Mouse (Mus musculus) heart, embryonic 11.5 days (tissue): ENCODE results near the gene Ang. TPM values are rescaled to one million over a fixed set of nuclear protein-coding genes. Genes with fewer than 3 reads are reported as not detected.

Experiments used
- ATAC-seq: fragments of 200-750 bp; cut with Nextera tagmentation; replicated peaks from 2 replicates; pipeline ENCODE4 v1.8.0; 2017; ENCODE audit warnings: moderate library complexity; ENCODE audit not compliant: insufficient number of reproducible peaks, low FRiP score, low TSS enrichment
- H3K27ac ChIP-seq: fragments of 300-500 bp; sonication (generic); 2 replicates; pipeline ENCODE4 v1.5.1; 2014; ENCODE audit warnings: mild to moderate bottlenecking, low read depth, low read length
- H3K27me3 ChIP-seq: fragments of 300-500 bp; sonication (generic); 2 replicates; pipeline ENCODE4 v1.6.1; 2014; ENCODE audit warnings: mild to moderate bottlenecking, low read length, mixed read lengths; ENCODE audit not compliant: control insufficient read depth, insufficient read depth
- H3K36me3 ChIP-seq: fragments of 300-500 bp; sonication (generic); 2 replicates; pipeline ENCODE4 v1.6.1; 2014; ENCODE audit warnings: mild to moderate bottlenecking, low read length, moderate library complexity, mixed read lengths; ENCODE audit not compliant: control insufficient read depth, insufficient read depth
- H3K4me1 ChIP-seq: fragments of 300-500 bp; sonication (generic); 2 replicates; pipeline ENCODE4 v1.6.1; 2014; ENCODE audit warnings: low read length; ENCODE audit not compliant: control insufficient read depth, insufficient read depth
- H3K4me2 ChIP-seq: fragments of 300-500 bp; sonication (generic); 2 replicates; pipeline ENCODE4 v1.6.1; 2014; ENCODE audit warnings: mild to moderate bottlenecking, moderate library complexity
- H3K4me3 ChIP-seq: fragments of 300-500 bp; sonication (generic); 2 replicates; pipeline ENCODE4 v1.5.1; 2014; ENCODE audit warnings: low read depth, low read length
- H3K9ac ChIP-seq: fragments of 300-500 bp; sonication (generic); 2 replicates; pipeline ENCODE4 v1.6.1; 2014; ENCODE audit warnings: mild to moderate bottlenecking, low read depth, low read length, moderate library complexity
- H3K9me3 ChIP-seq: fragments of 300-500 bp; sonication (generic); replicated peaks from 2 replicates; pipeline ENCODE4 v1.6.1; 2016; ENCODE audit warnings: low read length; ENCODE audit not compliant: control insufficient read depth
- WGBS: fragments of 180-500 bp; shearing (Covaris S2); extraction: QIAGEN DNeasy Blood & Tissue Kit; methylation state at CpG from one replicate; pipeline ENCODE4 v1.1.7; 2014; ENCODE audit not compliant: insufficient replicate concordance; 5-methylcytosine and 5-hydroxymethylcytosine counted together
- polyA plus RNA-seq: library from polyadenylated mRNA; unstranded; fragments of >200 nt; fragmentation: Nextera tagmentation; extraction: Ambion mirVana; gene quantifications from 2 replicates; pipeline ENCODE4 v1.2.1, GENCODE M21; 2014

The Ang gene
- polyA plus RNA-seq, result 2.1 and 2.8 TPM in 2 replicates

DNA sequence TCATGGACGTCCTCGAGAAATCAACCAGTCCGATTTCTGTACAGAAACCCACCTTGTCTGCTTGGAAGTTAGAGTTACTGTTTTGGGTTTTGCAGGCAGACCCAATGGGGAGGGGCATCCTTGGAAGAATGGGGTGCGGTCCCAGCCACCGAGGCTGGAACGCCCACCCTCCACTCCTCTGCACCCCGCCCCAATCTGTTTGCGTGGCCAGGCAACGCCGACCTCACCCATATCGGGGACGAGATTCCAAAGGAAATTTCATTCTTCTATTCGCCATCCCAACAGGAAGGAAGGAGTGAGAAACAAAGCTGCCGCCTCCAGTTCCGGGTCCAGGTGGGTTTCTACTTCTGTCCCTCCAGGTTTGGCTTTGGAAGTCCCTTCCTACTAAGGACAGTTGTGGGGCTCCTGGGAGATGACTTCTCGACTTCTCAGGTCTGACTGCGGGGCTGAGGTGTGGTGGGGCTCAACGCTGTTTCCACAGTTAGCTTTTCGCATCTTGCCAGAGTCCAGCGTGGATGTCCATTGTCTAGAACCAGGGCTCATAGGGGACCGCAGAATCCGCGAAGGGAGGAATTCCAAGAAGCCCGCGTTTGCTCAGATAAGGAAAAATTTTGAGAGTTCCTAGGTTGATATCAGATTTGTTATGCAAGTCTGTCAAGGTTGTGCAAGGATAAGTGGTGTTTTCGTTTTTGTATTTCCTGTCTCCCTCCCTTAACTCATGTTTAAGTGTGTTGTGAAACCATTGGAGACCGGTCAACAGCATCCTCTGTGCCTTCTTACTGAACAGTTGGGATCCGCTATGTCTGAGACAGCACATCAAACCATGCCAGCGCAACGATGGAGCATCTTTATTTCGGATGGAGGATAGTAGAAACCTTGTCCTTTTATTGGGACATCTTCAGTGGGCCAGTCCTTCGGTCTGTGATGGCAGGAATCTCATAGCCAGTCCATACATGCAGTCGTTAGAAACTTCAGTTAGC lies at the start of gene Ang, which contains the start of gene Rnase4:
TSS of gene Ang (plus strand) at position 230 of the 980 bp plus-strand sequence.
TSS of gene Rnase4 (plus strand) at position 157 of the 980 bp plus-strand sequence.
- Histone ChIP-seq H3K27ac (peak within 1 kb of the TSS; percentile 82), H3K36me3 (no peaks in the 10 kb centered on the region), H3K4me2 (peak within 1 kb of the TSS; percentile 80), H3K4me1 (no peaks in the 10 kb centered on the region), H3K27me3 (no peaks in the 10 kb centered on the region), H3K9me3 (no peaks in the 10 kb centered on the region), H3K9ac (peak within 1 kb of the TSS; percentile 74), H3K4me3 (peak within 1 kb of the TSS; percentile 64)
- 7% methylated on average over 33 of the region's 33 CpGs for WGBS
- no peak for ATAC-seq

GRCm38 (mm10) chr14:51041769-51042168 lies 49.2 kb upstream of the Ang start, which contains the start of gene Rnase9:
Gene Rnase9 (minus strand): TSS chr14:51041869.
- H3K9me3 ChIP-seq, result no peaks in the 10 kb centered on the region
- H3K27me3 ChIP-seq, result no peaks in the 10 kb centered on the region
- no peaks in the 10 kb centered on the region for H3K36me3 ChIP-seq
- H3K27ac ChIP-seq, result no peak within 1 kb of the TSS
- 75% methylated on average over 6 of the region's 6 CpGs for WGBS
- no peak for ATAC-seq
- no peak within 1 kb of the TSS for H3K4me3 ChIP-seq
- H3K4me1 ChIP-seq, result no peaks in the 10 kb centered on the region
- no peak within 1 kb of the TSS for H3K4me2 ChIP-seq
- H3K9ac ChIP-seq, result no peak within 1 kb of the TSS

DNA sequence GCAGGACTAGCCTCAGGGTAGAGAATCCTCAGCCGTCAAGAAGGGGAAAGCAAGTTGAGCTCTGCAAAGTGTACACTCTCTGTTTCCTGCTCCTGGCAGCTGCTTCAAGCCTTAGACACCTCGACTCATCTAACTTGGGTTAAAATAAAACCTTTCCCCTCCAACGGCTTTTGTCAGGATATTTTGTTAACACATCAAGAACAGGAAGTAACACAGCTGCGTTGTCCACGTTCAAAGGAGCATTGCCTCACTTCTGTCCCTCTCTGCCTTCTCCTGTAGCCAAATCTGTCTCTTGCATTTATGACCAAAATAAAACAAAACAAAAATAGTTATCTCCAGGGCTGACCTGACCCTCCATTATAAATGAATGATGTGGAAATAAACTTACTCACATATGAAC lies 43.1 kb upstream of the Ang start:
- no peaks in the 10 kb centered on the region for H3K4me1 ChIP-seq
- no peak overlapping the region for H3K4me3 ChIP-seq
- H3K9ac ChIP-seq, result no peak overlapping the region
- no peak overlapping the region for H3K4me2 ChIP-seq
- no peak overlapping the region for H3K27ac ChIP-seq
- no peaks in the 10 kb centered on the region for H3K9me3 ChIP-seq
- H3K36me3 ChIP-seq, result no peaks in the 10 kb centered on the region
- no peaks in the 10 kb centered on the region for H3K27me3 ChIP-seq
- WGBS, result 41% methylated on average over 5 of the region's 5 CpGs
- no peak for ATAC-seq

- Histone ChIP-seq H3K27me3 (no peaks in the 10 kb centered on the region), H3K36me3 (no peaks in the 10 kb centered on the region), H3K9me3 (no peaks in the 10 kb centered on the region), H3K27ac (no peak within 1 kb of the TSS), H3K4me1 (no peaks in the 10 kb centered on the region; the same call in 1 of the 2 replicates), H3K4me3 (no peak within 1 kb of the TSS), H3K9ac (no peak within 1 kb of the TSS), H3K4me2 (no peak within 1 kb of the TSS)
- no peak for ATAC-seq
- WGBS, result 73% methylated on average over 2 of the region's 2 CpGs
These were observed 40.9 kb upstream of the Ang start, which contains the start of gene Rnase11 for GRCm38 (mm10) chr14:51050063-51050462. Gene Rnase11 (minus strand): TSS chr14:51050163.

- Histone ChIP-seq H3K4me1 (no peaks in the 10 kb centered on the region; the same call in 1 of the 2 replicates), H3K4me2 (no peak overlapping the region), H3K27me3 (no peaks in the 10 kb centered on the region), H3K9me3 (no peaks in the 10 kb centered on the region), H3K4me3 (no peak overlapping the region), H3K36me3 (no peaks in the 10 kb centered on the region), H3K27ac (no peak overlapping the region), H3K9ac (no peak overlapping the region)
- ATAC-seq, result no peak
- WGBS, result 63% methylated on average over 5 of the region's 5 CpGs
These were observed 39.0 kb upstream of the Ang start for GRCm38 (mm10) chr14:51051941-51052340.

GRCm38 (mm10) chr14:51053176-51053575 lies 37.8 kb upstream of the Ang start:
- no peak for ATAC-seq
- 79% methylated on average over 5 of the region's 5 CpGs for WGBS
- H3K27ac ChIP-seq, result no peak overlapping the region
- H3K36me3 ChIP-seq, result no peaks in the 10 kb centered on the region
- no peak overlapping the region for H3K9ac ChIP-seq
- H3K4me1 ChIP-seq, result no peaks in the 10 kb centered on the region; the same call in none of the 2 replicates
- no peak overlapping the region for H3K4me2 ChIP-seq
- H3K27me3 ChIP-seq, result no peaks in the 10 kb centered on the region
- no peak overlapping the region for H3K4me3 ChIP-seq
- H3K9me3 ChIP-seq, result no peaks in the 10 kb centered on the region

DNA sequence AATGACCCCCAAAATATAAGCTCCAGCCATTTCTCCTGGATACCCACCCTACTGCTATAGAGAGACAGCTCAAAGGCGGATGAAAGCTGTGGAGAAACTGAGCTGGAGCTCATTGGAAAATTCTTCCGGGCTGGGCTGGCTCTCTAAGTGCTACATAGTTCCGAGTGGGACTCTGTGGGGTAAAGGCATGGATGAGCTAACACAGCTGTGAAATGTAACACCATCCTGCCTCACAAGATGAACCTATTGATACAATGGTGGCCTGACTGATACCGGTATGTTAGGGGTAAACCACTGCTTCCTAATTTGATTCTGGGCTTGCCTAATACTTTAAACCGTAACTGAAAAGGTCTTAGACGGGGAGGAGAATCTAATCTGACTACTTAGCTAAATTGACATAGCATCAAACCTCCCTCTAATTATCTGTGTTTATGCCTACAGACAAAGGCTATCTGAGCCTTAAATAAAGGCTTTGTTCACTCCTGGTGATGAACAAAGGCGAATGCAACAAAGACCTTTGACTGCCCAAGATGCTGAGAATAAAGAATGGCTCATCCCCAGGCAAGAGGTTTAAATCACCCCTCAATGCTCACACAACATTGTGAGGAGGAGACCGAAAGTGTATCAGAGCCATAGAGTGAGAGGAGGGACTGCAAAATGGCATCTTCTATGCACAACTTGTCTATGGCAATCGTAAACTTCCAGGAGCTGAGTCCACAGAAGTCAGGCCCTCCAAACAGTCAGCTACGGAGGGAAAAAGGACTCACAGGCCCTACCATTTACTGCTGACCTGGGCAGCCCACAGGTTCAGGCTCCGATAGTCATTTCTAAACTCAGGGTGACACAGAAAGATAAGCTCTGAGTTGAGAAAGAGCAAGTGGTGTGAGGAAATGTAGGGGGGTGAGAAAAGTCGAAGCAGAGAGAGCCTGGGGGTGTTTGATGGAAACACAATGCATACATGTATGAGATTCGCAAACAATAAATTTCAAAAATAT lies 36.4 kb upstream of the Ang start:
- WGBS, result 65% methylated on average over 13 of the region's 13 CpGs
- Histone ChIP-seq H3K27ac (no peak overlapping the region), H3K4me3 (no peak overlapping the region), H3K27me3 (no peaks in the 10 kb centered on the region), H3K9ac (no peak overlapping the region), H3K4me2 (no peak overlapping the region), H3K9me3 (no peaks in the 10 kb centered on the region), H3K36me3 (no peaks in the 10 kb centered on the region), H3K4me1 (no peaks in the 10 kb centered on the region; the same call in none of the 2 replicates)
- no peak for ATAC-seq

DNA sequence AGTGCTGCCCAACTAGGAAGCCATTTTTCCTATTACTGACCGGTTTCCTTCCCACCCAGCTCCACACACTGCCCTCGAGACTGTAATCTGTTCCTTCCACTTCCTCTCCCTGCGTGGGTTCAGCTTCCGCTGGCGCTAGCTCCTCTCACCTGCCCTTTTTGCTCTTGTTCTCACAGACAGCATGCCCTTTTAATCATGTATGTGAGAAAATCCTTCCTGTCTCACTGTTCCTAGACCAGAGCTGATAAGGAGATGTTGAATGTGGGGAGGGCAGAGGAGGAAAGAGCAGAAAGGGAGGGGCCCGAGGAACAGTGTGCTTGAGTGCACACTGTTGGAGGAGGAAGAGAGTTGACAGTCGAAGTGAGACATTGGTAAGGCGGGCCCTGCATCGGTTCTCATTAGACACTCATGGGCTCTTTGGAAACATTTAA lies 33.5 kb upstream of the Ang start, which contains the start of gene Rnase12:
TSS of gene Rnase12 (minus strand) at position 261 of the 431 bp plus-strand sequence.
- Histone ChIP-seq H3K4me2 (0 out of 2 replicates have a peak within 1 kb of the TSS, but pooled peaks have one; percentile 1), H3K4me3 (no peak within 1 kb of the TSS), H3K36me3 (no peaks in the 10 kb centered on the region), H3K27me3 (no peaks in the 10 kb centered on the region), H3K9me3 (no peaks in the 10 kb centered on the region), H3K27ac (no peak within 1 kb of the TSS), H3K4me1 (no peaks in the 10 kb centered on the region; the same call in none of the 2 replicates), H3K9ac (no peak within 1 kb of the TSS)
- ATAC-seq, result peak; percentile 49; the same call in 1 of the 2 replicates
- 44% methylated on average over 9 of the region's 9 CpGs for WGBS
